Mouse (Mus musculus): Measurements from ENCODE around the gene Klhl21.

Gene Klhl21

DNA sequence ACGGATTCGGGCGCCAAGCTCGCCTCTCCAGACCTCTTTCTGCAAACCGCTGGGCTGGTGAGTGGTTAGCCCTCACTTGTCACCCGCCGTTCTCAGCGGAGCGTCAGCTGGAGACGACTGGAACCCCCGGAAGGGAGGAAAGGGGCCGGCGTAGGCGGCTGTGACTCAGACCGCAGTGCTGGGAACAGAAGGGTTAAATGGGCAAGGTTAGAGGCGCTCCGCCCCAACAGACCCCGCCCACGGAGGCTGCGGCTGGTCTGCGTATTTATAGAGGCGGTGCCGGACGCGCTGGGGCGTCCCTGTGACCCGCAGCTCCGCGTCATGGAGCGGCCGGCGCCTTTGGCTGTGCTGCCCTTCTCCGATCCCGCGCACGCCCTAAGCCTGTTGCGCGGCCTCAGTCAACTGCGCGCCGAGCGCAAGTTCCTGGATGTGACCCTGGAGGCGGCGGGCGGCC is at the start of gene Klhl21:
Gene Klhl21, plus strand, starts transcription at position 182 of the 454 bp plus-strand sequence.
- DNase-seq (ENCODE audit: low read depth, low spot score) = peak; percentile 69

DNA sequence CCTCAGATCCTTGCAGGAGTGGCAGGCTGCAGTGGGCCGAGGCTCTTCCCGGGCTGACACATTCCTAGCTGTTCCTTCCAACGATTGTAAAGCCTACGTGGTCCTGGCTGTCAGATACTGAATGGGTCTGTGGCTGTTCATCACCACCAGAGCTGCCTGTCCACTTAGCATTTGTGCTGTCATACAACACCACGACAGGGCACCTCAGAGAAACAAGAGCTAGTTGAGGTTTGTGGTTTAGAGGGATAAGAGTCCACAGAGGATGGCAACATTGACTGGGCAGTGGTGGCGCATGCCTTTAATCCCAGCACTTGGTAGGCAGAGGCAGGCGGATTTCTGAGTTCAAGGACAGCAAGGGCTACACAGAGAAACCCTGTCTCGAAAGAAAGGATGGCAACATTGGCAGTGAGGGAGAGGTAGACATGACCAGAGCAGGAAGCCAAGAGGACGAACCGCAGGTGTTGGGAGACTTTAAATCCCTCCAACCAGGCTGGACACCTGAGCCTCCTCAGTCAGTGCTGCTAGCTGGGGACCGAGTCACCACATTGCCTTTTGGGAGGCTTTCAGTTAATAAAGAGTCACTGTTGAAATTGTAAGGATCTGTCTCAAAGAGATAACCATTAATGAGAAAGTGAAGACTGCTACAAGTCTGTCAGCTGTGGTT is 48.6 kb upstream of the Klhl21 start:
- DNase-seq (ENCODE audit: low read depth, low spot score) = no peak

DNA sequence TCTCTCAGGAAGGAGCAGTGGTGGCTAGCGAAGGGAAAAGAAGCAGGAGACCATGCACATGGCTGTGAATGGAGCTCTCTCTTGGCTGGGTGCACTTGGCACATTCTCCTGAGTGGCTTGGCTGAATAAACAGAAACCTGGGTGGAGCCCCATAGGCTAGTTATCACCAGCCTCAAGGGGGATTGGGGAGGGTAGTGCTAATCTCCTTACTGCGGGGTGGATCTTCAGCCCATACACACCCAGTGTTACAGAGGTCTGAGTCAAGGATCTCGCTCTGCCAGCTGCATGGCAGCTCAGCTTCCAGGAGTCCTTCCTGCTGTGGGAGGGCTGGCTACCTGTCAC is 48.1 kb upstream of the Klhl21 start:
- DNase-seq (ENCODE audit: low read depth, low spot score) = no peak

DNA sequence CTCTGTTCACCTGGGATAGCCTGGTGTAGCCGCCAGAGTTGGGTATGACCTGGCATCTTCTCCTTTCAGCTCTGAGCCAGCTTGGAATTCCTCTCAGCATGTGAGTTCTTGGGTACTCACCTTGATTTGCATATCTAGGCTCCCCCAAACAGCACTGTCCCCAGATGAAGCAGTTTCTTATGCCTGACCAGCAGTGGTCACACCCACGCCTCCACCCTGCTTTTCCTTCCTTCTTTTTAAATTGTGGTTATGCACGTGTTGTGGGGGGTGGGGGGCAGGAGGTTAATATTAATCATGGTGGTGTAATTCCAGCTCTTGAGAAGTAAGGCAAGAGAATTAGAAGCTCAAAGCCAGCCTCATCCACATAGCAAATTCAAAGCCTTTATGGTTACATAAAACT is 45.8 kb upstream of the Klhl21 start:
- DNase-seq (ENCODE audit: low read depth, low spot score) = no peak

DNA sequence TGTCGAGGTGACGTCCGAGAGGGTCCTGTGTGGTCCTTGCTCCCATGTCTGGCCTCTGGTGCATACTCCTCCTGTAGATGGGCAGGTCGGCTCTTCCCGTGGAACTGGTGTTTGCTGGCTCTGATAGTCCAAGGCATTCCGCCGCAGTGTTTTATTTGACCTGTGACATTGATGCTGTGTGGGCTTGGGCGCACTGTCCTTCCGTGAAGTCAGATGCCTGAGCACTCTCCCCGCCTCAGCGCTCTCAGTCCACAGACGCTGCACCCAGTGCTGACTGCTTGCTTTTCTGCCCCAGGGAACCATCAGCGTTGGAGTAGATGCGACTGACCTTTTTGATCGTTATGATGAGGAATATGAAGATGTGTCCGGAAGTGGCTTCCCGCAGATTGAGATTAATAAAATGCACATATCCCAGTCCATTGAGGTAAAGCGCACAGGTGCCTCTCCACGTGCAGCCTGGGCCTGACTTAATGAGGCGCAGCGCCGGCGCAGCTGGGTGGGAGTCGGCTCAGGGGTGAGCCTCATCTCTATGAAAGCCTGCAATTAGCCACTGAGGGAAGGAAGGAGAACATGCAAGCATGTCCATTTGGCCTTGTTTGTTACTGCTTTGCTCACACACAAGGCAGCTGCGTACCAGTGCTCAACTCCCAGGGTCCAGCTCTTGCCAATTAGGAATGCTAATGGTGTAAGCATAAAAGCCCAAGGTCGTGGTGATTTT is 40.2 kb upstream of the Klhl21 start:
- DNase-seq (ENCODE audit: low read depth, low spot score) = no peak

DNA sequence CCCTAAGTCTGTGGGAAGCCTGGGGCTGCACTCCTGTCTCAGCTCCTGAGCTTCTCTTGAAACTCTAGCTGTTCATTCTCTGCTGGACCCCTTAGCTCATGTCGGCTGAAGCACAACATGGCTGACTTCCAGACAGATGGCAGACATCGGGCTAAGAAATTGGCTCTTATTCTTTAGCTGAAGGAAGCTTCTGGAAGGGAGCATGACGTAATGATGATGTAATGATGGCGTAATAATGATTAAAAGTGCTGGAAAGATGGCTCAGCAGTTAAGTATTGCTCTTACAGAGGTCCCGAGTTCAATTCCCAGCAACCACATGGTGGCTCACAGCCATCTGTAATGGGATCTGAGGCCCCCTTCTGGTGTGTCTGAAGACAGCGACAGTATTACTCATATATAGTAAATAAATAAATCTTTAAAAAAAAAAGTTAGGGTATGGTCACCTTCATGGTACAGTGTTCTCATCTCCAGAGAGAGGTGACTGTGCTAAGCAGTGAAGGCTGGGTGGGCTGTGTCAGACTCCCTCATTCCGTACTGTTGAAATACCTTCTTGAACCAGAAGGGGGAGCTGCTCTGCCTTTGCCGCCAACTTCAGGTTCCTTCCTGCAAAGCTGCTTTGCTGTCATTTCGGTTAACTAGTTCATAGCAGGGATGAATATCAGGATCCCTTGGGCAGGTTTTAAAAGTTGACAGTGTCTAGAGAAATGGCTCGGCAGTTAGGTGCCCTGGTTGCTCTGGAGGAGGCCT is 36.2 kb upstream of the Klhl21 start:
- DNase-seq (ENCODE audit: low read depth, low spot score) = no peak

DNA sequence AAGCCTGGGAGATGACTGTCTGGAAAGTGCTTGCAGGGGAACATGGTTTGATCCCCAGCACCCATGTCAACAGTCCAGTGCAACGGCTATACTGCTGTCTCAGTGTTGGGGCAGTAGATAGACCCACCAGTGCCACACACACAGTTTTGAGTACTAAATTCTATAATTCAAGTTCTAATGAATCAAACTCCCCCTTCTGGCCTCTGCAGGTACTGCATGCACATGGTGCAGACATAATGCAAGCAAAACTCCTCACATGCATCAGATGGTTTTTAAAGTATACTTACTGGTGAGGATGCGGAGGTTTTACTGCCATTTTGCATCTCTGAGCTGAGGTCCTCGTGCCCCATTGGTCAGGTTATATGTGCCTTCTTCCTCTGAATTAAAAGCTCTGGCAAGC is 33.2 kb upstream of the Klhl21 start:
- DNase-seq (ENCODE audit: low read depth, low spot score) = no peak

DNA sequence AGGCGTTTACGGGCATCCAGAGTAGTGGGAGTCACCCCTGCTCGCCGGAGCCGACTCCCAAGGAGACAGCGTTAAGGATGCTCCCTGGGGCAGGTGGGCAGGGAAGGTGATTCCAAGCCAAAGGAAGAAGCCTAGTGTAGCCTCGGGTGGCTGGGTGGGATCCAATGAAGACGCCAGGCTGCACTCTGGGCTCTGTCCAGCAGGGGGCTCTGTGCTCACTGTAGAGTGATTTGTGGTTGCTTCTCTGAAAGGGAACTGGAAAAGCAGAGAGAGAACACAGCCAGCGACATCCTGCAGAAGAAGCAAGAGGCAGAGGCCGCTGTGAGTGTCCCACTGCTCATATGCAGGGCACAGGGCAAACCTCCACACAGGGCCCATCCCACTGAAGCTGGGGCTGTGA is 30.9 kb upstream of the Klhl21 start:
- DNase-seq (ENCODE audit: low read depth, low spot score) = peak; percentile 28

DNA sequence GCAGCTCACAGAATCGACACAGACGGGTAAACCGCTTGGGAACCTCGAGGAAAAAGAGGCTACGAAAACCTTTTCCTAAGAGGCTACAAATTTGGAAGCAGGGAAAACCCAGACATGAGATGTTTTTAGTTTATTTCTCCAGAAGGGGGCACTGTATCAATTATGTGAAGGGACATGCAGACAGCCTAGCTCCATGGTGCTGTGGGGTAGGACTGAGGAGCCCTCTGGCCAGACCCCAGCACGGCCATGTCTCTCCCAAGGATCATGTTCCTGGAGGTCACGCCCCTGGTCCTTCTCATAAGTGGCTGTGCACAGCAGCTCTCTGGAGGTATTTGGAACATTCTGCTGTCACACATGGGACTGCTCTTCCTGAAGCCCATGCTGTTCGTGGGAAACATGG is 27.9 kb upstream of the Klhl21 start:
- no peak for DNase-seq (ENCODE audit: low read depth, low spot score)

DNA sequence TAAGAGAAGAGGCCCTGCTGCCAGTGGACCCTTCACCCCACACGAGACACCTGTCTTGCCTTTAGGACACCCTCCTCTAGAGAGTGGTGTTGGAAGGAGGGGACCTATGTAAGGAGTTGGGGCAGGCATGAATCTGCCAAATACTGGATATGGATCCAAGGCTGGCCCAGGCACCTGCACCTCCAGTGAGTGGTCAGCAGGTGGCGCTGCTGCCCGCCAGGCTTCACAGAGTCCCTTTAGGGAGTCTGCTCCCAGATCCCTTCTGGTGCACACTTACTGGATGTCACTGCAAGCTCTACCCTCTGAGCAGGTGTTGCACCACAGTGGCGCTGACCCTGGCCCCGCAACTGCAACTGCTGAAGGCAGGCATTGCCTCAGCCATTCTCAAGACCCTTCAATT is 27.2 kb upstream of the Klhl21 start:
- DNase-seq (ENCODE audit: low read depth, low spot score) = peak; percentile 30

DNA sequence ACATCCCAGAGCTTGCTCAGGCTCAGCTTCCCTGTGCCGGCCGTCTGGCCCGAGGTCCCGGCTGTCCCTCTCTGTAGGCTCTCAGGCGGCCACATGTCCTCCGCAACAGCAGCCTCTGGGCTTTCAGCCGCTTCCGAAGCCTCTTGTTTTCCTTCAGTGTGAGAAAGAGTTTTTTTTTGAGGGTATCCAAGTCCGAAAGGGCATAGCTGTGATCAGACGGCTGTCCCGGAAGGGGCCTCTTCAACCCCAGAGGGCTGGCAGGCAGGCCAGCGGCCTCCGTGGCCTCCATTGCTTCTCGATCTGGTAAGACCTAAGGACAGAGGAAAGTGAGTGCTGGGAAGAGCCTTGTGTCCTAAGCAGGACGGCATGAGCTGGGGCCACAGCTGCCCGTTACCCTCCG is 25.6 kb upstream of the Klhl21 start:
- no peak for DNase-seq (ENCODE audit: low read depth, low spot score)

DNA sequence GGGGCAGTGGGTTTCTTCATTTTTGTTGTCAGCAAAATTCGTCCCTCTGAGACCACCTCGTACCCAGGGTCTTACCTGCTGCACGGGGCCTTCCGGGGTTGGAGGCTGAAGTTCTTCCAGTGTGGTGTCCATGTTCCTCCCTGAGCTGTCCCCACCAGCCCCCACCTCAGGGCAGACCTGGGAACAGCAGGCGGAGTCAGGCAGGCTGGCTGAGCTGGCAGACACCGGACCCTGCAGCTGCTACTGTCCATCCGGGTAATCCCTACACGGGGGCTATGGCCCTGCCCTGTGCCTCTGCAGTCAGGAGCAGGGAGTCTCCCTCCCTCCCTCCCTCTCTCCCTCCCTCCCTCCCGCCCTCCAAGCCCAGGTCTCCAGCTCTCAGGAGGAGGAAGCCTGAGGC is 25.0 kb upstream of the Klhl21 start:
- no peak for DNase-seq (ENCODE audit: low read depth, low spot score)

DNA sequence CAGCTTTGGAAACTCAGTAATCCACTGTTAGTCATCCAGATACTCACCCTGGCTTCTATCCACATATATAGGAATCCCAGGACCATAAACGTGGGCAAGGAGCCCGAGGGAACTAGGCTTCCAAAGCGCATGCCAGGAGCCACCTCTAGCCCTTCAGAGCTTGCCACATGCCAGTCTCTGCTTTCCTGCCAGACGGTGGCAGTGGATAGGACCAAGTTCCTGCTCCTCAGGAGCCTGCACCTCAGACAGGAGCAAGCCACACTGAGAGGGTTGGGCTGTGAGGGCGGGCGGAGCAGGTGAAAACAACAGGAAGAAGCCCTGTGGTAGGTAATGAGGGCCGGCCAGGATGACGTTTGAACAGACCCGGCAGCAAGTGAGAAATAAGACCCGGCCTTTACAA is 22.7 kb upstream of the Klhl21 start:
- DNase-seq (ENCODE audit: low read depth, low spot score) = no peak

DNA sequence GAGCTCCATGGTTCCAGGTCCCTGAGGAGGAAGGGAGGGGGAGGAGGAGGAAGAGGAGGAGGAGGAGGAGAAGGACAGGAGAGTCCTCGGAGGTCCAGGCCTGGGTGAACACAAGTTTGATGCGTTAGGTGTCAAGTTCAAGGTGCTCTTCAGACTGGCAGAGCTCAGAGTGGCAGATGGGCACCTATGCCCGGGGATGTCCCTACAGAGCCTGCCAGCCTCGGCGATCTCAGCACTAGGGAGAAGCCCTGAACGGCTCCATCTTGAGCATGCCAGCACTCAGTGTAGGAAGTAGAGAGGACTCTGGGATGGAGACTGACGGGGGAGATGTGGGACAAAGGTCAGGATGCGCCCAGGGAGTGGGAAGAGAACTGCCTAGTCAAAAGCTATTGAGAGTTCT is 22.0 kb upstream of the Klhl21 start:
- DNase-seq (ENCODE audit: low read depth, low spot score) = no peak

DNA sequence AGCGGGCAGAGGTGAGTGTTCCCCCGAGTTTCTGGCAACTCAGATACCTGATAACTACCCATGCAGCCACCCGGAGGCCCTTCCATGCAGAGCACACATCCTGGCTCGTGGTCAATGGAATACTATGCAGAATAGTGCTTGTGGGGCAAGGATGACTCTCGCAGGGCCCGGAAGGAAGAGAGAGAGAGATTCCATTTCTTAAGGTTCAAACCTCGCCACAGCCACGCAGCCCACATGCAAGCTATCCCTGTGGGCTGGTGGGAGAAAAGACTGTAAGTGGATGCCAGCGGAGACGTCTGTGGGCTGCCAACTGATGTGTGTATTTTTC is 20.6 kb upstream of the Klhl21 start:
- DNase-seq (ENCODE audit: low read depth, low spot score) = no peak

DNA sequence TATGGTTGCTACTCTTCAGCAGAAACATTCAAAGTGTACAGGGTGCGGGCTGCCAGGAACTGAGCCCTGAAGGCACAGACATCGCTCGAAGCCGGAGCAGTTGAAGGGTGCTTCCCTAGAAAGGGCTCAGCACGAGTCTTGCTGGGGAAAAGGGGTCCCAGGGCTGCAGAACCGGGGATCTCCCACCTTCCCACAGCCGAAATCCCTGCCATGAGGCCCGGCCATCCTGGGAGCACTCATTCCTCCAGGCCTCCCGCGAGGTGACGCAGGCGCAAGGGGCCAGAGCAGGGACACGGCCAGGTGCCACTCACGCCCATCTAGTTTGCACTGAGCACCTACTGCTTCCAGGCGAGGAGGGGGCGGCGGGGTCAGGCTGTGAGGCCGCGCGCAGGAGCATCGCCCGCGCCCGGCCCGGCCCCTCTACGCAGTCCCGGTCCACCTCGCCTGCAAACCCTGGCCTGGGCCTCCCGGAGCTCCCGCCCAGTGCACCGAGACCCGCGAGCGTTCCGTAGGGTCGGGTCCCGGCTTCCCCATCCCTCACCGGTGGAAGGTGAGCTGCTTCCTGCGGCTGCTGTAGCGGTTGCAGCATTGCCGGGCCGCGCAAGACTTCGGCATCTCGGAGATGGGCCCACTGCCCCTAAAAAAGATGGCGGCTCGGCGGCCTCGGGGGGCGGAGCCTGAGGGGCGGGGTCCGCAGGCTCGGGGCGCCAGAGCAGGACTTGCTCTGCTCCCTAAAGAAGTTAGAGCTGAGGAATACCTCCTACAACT is 20.1 kb upstream of the Klhl21 start, which contains the start of gene Thap3:
Gene Thap3, minus strand, starts transcription at position 656 of the 768 bp plus-strand sequence.
- no peak for DNase-seq (ENCODE audit: low read depth, low spot score)

DNA sequence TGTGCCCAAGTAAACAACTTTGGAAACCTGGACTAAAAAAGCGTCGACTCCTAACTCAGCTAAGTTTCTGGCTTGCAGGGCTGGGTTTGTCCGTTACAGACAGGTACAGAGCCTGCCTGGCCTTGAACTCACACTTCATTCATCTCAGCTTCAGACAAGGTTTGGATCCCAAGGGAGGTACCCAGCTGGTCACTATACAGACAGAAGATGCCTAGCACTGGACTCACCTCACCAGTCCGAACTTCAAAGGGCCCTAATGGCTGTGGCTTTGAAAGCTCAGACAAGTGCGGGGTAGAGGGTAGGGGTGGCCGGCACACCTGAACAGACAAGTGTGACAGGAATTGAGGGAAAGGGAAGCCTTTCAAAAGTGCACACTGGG is 19.5 kb upstream of the Klhl21 start:
- no peak for DNase-seq (ENCODE audit: low read depth, low spot score)

DNA sequence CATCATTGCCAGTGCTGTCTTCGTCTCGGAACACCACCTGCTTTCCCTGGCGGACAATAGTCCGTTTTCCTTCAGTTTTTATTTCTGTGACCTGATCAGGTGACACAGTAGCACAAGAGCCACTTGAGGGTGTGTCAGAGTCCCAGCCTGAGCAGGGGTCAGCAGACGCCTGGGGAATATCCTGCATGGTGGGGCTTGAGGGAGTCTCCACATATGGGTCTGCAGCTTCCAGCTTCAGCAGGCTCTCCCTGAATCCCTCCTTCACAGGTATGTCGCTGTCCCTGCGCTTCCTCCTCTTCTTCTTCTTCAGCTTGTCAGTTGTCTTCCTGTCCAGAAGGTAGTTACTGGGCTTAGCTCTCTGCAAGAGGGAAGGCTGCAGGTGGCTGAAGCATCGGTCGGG is 16.5 kb upstream of the Klhl21 start:
- DNase-seq (ENCODE audit: low read depth, low spot score) = no peak

DNA sequence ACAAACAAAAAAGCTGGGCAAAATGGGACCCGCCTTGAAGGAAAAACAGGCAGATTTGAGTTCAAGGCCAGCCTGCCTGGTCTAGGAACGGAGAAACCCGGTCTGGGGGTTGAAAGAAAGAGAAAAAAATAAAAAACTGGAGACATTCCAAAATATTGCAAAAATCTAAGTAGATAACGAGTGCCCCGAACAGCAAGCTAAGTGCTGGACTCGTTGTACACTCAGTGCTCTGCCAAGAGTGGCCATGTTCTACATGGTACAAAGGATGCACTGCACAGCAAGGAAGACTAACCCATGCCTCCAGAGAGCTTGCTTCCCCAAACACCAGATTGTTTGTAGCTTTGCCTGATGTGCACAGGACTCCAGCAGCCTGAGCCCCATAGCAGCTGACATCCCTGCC is 15.6 kb upstream of the Klhl21 start:
- DNase-seq (ENCODE audit: low read depth, low spot score) = no peak

DNA sequence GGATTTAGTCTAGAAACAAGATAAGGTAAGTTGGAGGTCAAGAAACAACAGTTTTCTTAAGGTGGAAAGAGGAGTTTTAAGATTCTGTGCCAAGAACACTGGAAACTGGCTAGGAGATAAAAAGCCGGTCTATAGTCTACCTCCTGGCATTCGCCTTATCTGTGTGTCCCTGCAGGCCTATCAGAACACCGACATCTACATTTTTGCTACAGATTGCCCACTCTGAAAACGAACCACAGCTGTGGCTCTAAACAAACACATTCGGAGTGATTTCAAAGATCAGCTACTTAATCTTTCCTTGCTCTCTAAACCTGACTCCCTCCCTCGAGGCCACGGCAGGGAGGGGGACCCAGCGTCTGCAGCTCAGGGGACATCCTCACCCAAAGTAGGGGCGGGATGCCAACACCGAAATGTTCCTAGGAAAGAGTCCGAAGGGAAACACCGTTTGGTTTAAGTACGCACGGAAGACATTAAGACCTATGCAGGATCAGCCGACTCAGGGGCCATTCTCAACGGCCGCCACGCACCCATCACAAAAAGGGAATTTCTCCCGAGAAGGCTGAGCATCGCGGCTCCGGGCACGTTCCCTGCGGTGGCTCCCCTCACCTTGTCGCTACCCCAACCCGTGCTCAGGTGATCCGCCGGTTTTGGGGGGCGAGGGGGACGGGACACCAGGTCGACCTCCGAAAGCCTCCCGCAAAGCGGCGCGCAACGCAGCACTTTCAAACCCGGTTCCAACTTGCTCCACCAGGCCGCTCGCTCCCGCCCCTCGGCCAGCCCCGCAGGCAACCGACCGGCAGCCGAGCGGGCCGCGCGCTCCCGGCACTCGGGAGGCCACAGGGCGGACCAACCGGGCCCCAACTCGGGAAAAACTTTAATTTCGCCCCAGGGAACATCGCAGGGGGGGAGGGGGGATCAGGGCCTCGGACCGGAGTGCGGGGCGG is 14.1 kb upstream of the Klhl21 start:
- DNase-seq (ENCODE audit: low read depth, low spot score) = no peak
